Mouse (Mus musculus) inflammation-experienced regulatory T-cells, adult 16 weeks (primary cell): ENCODE results near the gene Slc6a20b. TPM values are rescaled to one million over a fixed set of nuclear protein-coding genes. Genes with fewer than 3 reads are reported as not detected.

Experiments
- polyA plus RNA-seq: library from polyadenylated mRNA; unstranded; fragments of 100-300 nt; shearing (Covaris generic); gene quantifications from one replicate; pipeline ENCODE4 v1.2.1, GENCODE M21; 2017

The Slc6a20b gene
- 0.33 TPM for polyA plus RNA-seq

DNA sequence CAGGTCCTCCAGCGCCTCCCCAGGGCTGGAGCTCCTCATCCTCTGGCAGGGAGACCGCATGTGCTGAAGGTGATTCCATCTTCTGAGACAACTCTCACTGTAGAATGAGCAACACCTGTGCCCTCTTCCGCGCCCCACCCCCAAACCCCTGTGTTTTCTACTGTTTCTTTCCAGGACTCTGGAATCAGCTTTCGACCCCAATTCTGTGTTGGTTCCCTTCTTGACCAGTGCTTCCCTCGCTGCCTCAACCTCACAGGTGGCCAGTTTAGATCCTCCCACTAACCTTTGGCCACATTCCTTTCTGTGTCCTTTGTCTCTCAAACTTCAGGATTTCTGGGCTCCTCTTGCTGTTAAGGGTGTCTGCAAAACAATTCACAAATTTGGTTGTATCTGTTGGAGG lies at the start of gene Slc6a20b:
Gene Slc6a20b (minus strand): TSS at position 285 of the 400 bp plus-strand sequence.

DNA sequence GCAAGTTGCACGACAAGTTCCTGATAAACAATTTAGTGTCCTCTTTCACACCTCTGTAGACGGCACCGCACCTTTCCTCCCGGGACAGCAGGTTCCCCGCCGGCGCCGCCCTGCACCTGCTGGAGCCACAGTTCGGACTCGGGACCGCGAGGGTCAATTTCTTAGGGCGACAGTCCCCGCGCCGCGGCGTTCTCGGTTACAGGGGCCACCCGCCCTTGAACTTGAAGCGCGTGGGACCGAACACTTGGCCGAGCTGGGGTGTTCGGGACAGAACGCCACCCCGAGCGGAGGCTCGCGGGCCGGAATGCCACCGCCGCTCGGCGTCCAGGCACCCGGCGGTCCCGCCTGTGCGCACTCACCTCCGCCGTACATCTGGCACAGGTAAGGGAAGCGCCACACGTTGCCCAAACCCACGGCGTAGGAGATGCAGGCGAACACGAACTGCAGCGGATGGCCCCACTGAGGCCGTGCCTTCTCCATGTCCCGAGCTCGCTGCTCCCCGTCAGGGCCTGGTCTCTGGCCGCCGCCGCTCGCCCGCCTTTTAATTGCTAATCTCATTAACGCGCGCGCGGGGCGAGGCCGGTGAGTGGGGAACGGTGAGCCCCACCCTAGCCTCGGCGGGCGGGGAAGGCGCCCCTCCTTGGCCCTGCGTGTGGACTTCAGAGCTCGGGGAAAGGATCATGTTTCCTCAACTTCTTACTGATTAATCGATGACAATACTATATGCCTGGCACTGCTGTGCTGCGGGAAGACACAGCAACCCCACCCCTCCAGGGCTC lies 46.2 kb upstream of the Slc6a20b start, which contains the start of the genes Ccr9 and Slc6a20a:
Gene Ccr9 (plus strand): TSS at position 113 of the 779 bp plus-strand sequence.
Gene Slc6a20a (minus strand): TSS at position 559 of the 779 bp plus-strand sequence.

Other genes with a start within 250 kb of the Slc6a20b start
- 49.4 TPM for gene Limd1, start 153.9 kb downstream of the Slc6a20b start, polyA plus RNA-seq
- gene Sacm1l, start 102.8 kb downstream of the Slc6a20b start, polyA plus RNA-seq = 116 TPM
- gene Ccr9, start 45.9 kb upstream of the Slc6a20b start, polyA plus RNA-seq = 5.6 TPM
- not detected for gene Slc6a20a, start 46.3 kb upstream of the Slc6a20b start, polyA plus RNA-seq
- 32.6 TPM for gene Lztfl1, start 85.1 kb upstream of the Slc6a20b start, polyA plus RNA-seq
- gene Cxcr6, start 173.9 kb upstream of the Slc6a20b start, polyA plus RNA-seq = 21.6 TPM
- 61.5 TPM for gene Fyco1, start 219.3 kb upstream of the Slc6a20b start, polyA plus RNA-seq
- gene Xcr1, start 229.5 kb upstream of the Slc6a20b start, polyA plus RNA-seq = 0.49 TPM